Mouse (Mus musculus) neural tube, embryonic 15.5 days (tissue): ENCODE results near the gene Ctnna2. TPM values are rescaled to one million over a fixed set of nuclear protein-coding genes. Genes with fewer than 3 reads are reported as not detected.
A peak's percentile ranks its signal among the peaks of the same experiment; 100 is the strongest.

Source experiments
- ATAC-seq: fragments of 200-750 bp; cut with Nextera tagmentation; 2 replicates; pipeline ENCODE4 v1.8.0; 2017; ENCODE audit warnings: mild to moderate bottlenecking, moderate TSS enrichment, moderate library complexity; ENCODE audit not compliant: low FRiP score
- H3K27ac ChIP-seq: fragments of 300-500 bp; sonication (generic); replicated peaks from 2 replicates; pipeline ENCODE4 v1.5.1; 2015; ENCODE audit warnings: mild to moderate bottlenecking, inconsistent platforms
- H3K27me3 ChIP-seq: fragments of 300-500 bp; sonication (generic); replicated peaks from 2 replicates; pipeline ENCODE4 v1.6.1; 2015; ENCODE audit warnings: inconsistent platforms
- H3K36me3 ChIP-seq: fragments of 300-500 bp; sonication (generic); 2 replicates; pipeline ENCODE4 v1.6.1; 2015; ENCODE audit warnings: inconsistent platforms
- H3K4me1 ChIP-seq: fragments of 300-500 bp; sonication (generic); 2 replicates; pipeline ENCODE4 v1.6.1; 2015; ENCODE audit warnings: inconsistent platforms
- H3K4me2 ChIP-seq: fragments of 300-500 bp; sonication (generic); 2 replicates; pipeline ENCODE4 v1.6.1; 2015; ENCODE audit warnings: inconsistent platforms, mild to moderate bottlenecking, moderate library complexity
- H3K4me3 ChIP-seq: fragments of 300-500 bp; sonication (generic); replicated peaks from 2 replicates; pipeline ENCODE4 v1.5.1; 2015; ENCODE audit warnings: mild to moderate bottlenecking, inconsistent platforms
- H3K9ac ChIP-seq: fragments of 300-500 bp; sonication (generic); replicated peaks from 2 replicates; pipeline ENCODE4 v1.6.1; 2015; ENCODE audit warnings: mild to moderate bottlenecking, inconsistent platforms
- H3K9me3 ChIP-seq: fragments of 300-500 bp; sonication (generic); replicated peaks from 2 replicates; pipeline ENCODE4 v1.6.1; 2016; ENCODE audit warnings: inconsistent platforms
- WGBS: fragments of 180-500 bp; shearing (Covaris S2); methylation state at CpG from one replicate; pipeline ENCODE4 v1.1.7; 2015; ENCODE audit warnings: mixed read lengths; 5-methylcytosine and 5-hydroxymethylcytosine counted together
- polyA plus RNA-seq: library from polyadenylated mRNA; unstranded; fragments of >200 nt; fragmentation: Nextera tagmentation; extraction: Ambion mirVana; gene quantifications from 2 replicates; pipeline ENCODE4 v1.2.1, GENCODE M21; 2015

Gene Ctnna2
- polyA plus RNA-seq, 1 experiment from 2014 or later, result 119 TPM

DNA sequence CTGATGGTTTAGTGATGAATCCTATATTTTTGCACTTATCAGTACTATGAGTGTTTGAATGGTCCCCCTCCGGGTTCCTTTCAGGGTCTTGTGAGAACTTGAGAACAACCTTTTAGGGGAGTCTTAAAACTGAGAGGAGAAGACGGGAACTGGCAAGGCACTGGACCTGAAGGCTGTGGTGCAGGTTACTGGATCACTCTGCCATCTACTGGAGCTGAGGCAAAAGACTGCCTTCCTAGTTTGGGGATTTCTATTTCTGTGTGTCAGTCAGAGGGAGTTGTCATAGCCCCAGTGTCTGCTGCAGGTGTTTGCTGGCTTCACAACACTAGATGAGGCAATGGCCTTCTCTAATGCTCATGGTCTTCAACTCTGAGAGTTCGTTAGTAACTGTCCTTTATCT lies 406.9 kb downstream of the Ctnna2 start:
- no peak overlapping the region for H3K27ac ChIP-seq
- no peaks in the 10 kb centered on the region for H3K27me3 ChIP-seq
- H3K36me3 ChIP-seq, result no peaks in the 10 kb centered on the region
- no peaks in the 10 kb centered on the region for H3K4me1 ChIP-seq
- no peak overlapping the region for H3K4me3 ChIP-seq
- H3K9ac ChIP-seq, result no peak overlapping the region
- no peaks in the 10 kb centered on the region for H3K9me3 ChIP-seq
- no peak overlapping the region for H3K4me2 ChIP-seq
- 48% methylated on average over 3 of the region's 3 CpGs for WGBS
- no peak for ATAC-seq

DNA sequence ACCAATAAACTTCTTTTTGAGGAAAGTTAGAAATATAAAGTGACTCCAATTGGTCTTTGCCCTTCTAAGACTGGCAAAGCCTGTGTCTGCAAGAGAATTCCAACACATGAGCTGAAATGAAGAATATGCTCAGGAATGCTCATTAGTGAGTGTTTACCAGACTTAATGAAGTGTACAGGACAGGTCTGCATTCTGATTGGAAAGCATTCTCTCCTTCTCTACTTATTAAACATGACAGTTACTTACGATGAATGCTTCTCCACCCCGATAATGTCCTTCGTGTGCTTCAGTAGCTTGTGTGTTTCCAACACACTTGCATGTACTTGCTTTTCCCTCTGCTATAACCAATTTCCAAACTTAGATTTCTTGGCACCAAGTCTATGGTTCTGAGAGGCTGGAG lies 409.6 kb downstream of the Ctnna2 start:
- no peak for ATAC-seq
- no peak overlapping the region for H3K4me3 ChIP-seq
- 89% methylated on average over 3 of the region's 3 CpGs for WGBS
- H3K36me3 ChIP-seq, result no peaks in the 10 kb centered on the region
- H3K27me3 ChIP-seq, result no peaks in the 10 kb centered on the region
- H3K4me2 ChIP-seq, result no peak overlapping the region
- no peak overlapping the region for H3K9ac ChIP-seq
- no peak overlapping the region for H3K27ac ChIP-seq
- H3K9me3 ChIP-seq, result no peaks in the 10 kb centered on the region
- H3K4me1 ChIP-seq, result no peaks in the 10 kb centered on the region

DNA sequence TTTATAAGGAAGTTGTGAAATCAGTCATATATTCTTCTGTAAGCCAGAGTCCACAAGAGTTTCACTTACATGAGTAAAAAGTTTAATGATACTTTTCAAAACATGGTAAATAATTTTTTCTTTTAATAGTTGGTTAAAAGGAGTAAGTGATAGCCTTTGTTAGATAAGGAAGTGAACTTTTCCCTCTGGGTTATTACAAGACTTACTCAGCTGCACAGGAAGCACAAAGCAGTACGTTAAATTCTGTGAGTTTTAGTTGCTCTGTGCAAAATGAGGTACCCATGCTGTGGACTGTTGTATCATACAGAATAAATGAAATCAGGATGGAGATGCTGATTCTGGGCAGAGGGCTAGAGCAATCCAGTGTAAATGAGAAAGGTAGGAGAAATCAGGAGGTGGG lies 423.3 kb downstream of the Ctnna2 start:
- H3K36me3 ChIP-seq, result no peaks in the 10 kb centered on the region
- H3K4me2 ChIP-seq, result no peak overlapping the region
- no peak overlapping the region for H3K9ac ChIP-seq
- H3K4me1 ChIP-seq, result no peaks in the 10 kb centered on the region
- no peak for ATAC-seq
- WGBS, result 80% methylated on average over 1 of the region's 1 CpGs
- no peak overlapping the region for H3K27ac ChIP-seq
- no peak overlapping the region for H3K4me3 ChIP-seq
- H3K9me3 ChIP-seq, result no peaks in the 10 kb centered on the region
- no peaks in the 10 kb centered on the region for H3K27me3 ChIP-seq

DNA sequence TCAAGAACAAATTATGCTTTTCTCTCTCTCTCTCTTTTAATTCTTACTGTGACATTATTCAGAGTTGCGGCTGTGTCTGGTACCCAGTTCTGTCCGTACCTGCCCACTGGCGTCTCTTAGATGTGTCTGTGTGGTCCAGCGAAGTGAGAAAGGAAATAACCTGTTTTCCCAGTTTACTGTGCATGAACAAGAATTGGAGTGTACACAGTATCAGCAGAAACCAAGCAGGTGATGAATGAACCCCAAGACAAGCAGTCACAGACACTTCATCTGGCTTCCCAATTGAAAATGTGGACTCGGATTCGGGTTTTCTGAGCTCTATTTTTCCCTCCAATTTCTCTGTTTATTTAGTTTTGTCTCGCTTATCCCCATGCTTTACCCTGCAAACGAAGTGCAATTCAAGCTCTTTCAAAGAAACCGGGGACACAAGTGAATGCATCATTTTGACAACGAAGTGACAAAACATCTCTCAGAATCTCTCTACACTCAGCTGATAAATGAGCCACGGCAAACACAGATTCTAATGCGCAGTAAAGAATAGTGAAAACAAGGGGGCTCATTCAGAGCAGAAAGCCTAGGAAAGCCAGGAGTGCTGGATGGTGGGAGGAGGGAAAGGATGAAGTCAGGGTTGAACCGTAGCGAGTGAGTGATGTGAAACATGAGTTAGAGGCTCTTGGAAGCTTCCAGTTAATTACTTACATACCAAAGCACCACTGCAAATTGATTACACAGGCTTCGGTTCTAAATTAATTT lies 442.3 kb downstream of the Ctnna2 start:
- H3K4me3 ChIP-seq, result no peak overlapping the region
- no peaks in the 10 kb centered on the region for H3K27me3 ChIP-seq
- no peaks in the 10 kb centered on the region for H3K36me3 ChIP-seq
- H3K4me2 ChIP-seq, result peak overlapping the region; percentile 33
- H3K9ac ChIP-seq, result no peak overlapping the region
- H3K4me1 ChIP-seq, result peaks cover 9% of the 10 kb centered on the region
- H3K27ac ChIP-seq, result peak overlapping the region; percentile 28; the same call in 1 of the 2 replicates
- ATAC-seq, result peak; percentile 61; the same call in 1 of the 2 replicates
- no peaks in the 10 kb centered on the region for H3K9me3 ChIP-seq
- 27% methylated on average over 15 of the region's 15 CpGs for WGBS

DNA sequence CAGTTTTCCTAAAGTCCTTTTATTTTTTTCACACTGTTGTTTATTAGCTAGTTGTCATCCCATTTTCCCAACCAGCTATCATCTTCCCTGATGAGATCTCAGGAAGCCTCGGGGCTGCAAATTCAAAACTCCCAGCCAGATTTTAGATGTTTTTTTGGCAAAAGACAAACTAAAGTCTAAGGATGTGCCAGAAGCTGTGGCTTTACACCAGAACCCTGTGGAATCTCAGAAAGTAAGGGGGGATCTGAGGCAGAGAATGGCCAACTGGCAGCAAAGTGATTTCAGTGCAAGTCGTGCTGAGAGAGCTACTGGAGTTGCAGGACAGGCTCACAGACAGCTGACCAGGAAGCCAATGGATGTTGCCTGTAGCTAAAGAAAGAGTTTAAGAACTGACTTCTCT lies 451.9 kb downstream of the Ctnna2 start:
- 71% methylated on average over 2 of the region's 2 CpGs for WGBS
- no peaks in the 10 kb centered on the region for H3K9me3 ChIP-seq
- no peak overlapping the region for H3K9ac ChIP-seq
- no peak overlapping the region for H3K4me2 ChIP-seq
- no peaks in the 10 kb centered on the region for H3K36me3 ChIP-seq
- ATAC-seq, result no peak
- H3K4me3 ChIP-seq, result no peak overlapping the region
- H3K27me3 ChIP-seq, result no peaks in the 10 kb centered on the region
- no peaks in the 10 kb centered on the region for H3K4me1 ChIP-seq
- no peak overlapping the region for H3K27ac ChIP-seq

DNA sequence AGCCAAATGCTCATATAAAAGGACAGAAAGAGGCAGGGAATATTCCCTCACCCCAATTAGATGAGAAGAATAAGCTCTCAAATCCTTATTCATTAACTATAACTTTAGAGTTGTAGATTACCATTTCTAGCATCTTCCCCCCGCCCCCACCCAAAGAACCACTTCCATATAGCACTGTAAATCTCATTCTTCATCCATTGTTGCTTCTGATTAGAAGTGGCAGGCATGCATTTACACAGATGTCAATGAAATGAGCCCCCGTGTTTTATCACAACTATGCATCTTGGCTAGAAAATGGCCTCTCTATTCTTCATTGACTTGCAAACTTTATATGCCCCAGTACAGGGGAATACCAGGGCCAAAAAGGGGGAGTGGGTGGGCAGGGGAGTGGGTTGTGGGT lies 457.7 kb downstream of the Ctnna2 start:
- ATAC-seq, result no peak
- Histone ChIP-seq H3K4me3 (no peak overlapping the region), H3K36me3 (no peaks in the 10 kb centered on the region), H3K9me3 (no peaks in the 10 kb centered on the region), H3K27me3 (no peaks in the 10 kb centered on the region), H3K27ac (no peak overlapping the region), H3K4me1 (no peaks in the 10 kb centered on the region), H3K9ac (no peak overlapping the region), H3K4me2 (no peak overlapping the region)
- WGBS, result 53% methylated on average over 2 of the region's 2 CpGs

DNA sequence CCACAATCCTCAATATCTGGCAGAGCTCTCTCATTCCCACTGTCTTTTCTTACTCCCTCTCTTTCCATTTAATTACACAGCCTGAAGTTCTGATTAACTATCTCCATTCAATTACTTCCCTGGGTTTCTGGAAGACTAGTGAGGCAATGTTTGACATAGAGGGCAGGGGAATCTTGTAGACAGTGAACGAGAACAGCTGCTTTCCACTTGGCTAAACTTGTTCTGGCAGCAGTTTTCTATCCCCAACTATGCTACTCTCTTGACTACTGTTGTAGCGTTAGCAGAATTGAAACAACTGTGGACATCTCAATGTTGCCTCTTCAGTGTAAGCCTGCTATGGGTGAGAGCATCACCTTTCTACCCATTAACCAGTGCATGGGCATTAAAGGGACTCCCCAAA lies 463.0 kb downstream of the Ctnna2 start:
- no peaks in the 10 kb centered on the region for H3K27me3 ChIP-seq
- H3K9me3 ChIP-seq, result no peaks in the 10 kb centered on the region
- 54% methylated on average over 2 of the region's 2 CpGs for WGBS

DNA sequence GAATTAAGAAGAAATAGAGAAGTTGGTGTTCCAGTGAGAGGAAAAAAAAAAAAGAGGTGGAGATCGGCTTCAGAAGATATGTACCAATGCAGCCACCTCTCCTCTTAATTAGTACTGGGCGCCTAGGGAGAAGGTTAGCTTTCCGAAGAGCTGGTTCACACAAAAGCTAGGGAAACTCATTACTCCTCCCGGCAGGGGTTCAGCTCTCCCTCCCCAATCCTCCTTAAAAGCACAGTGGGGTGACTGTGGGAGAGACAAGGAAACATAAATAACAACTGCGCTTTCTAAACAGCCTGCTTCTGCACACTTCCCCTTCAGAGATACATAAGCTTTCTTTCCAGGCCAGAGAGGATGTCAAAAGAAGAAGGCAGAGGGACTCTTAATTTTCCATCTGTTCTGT lies 467.7 kb downstream of the Ctnna2 start:
- H3K27ac ChIP-seq, result peak overlapping the region; percentile 54; the same call in 1 of the 2 replicates
- no peaks in the 10 kb centered on the region for H3K27me3 ChIP-seq
- H3K4me3 ChIP-seq, result no peak overlapping the region
- WGBS, result 4% methylated on average over 5 of the region's 5 CpGs
- peak; percentile 82 for ATAC-seq
- H3K4me2 ChIP-seq, result no peak overlapping the region
- no peaks in the 10 kb centered on the region for H3K9me3 ChIP-seq
- no peaks in the 10 kb centered on the region for H3K36me3 ChIP-seq
- peaks cover 24% of the 10 kb centered on the region for H3K4me1 ChIP-seq
- no peak overlapping the region for H3K9ac ChIP-seq

More for the DNA sequence above, 463.0 kb downstream of the Ctnna2 start:
- no peak overlapping the region for H3K4me3 ChIP-seq
- ATAC-seq, result no peak
- H3K4me2 ChIP-seq, result no peak overlapping the region
- H3K27ac ChIP-seq, result no peak overlapping the region
- no peaks in the 10 kb centered on the region for H3K36me3 ChIP-seq
- no peak overlapping the region for H3K9ac ChIP-seq
- peaks cover 13% of the 10 kb centered on the region for H3K4me1 ChIP-seq

DNA sequence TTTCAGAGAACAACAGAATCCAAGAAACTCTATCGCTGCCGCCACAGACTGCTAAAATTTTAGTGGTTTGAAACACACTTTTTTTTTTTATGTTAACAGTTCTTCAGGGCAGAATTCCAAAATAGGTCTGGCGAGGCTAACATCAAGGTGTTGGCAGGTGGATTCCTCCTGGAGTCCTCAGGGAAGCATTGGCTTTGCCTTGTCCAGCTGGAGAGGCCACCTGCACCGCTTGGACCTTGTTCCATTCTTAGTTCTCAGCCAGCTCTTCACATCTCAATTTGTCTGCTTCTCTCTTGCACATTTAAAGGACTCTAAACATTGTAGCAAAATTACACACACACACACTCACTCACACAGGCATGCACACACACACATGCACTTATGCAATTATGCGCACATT lies 487.8 kb downstream of the Ctnna2 start:
- 83% methylated on average over 5 of the region's 5 CpGs for WGBS
- Histone ChIP-seq H3K4me1 (no peaks in the 10 kb centered on the region), H3K36me3 (no peaks in the 10 kb centered on the region), H3K4me3 (no peak overlapping the region), H3K27me3 (no peaks in the 10 kb centered on the region), H3K27ac (no peak overlapping the region), H3K9ac (no peak overlapping the region), H3K9me3 (no peaks in the 10 kb centered on the region), H3K4me2 (no peak overlapping the region)
- ATAC-seq, result no peak

DNA sequence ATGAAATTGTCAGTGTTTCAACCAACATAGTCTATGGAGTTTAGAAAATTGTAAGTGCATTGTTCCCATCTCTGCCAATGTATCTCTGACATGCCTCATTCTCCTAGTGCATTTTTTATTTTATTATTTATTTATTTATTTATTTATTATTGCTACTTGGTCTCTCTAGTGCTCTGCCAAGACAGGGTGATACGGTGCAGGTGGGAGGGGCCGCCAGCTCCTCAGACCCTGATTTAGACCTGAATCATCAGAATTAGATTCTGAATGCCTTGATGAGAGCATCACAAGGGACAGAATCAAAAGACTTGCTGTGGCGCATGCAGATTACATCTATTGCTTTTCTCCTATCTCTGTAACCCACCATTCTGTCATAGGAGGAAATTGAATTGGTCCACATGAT lies 492.8 kb downstream of the Ctnna2 start:
- Histone ChIP-seq H3K27me3 (no peaks in the 10 kb centered on the region), H3K9ac (no peak overlapping the region), H3K27ac (no peak overlapping the region; the same call in 1 of the 2 replicates), H3K4me3 (no peak overlapping the region), H3K36me3 (no peaks in the 10 kb centered on the region), H3K9me3 (no peaks in the 10 kb centered on the region), H3K4me1 (no peaks in the 10 kb centered on the region), H3K4me2 (no peak overlapping the region)
- WGBS, result 91% methylated on average over 3 of the region's 3 CpGs
- no peak for ATAC-seq

DNA sequence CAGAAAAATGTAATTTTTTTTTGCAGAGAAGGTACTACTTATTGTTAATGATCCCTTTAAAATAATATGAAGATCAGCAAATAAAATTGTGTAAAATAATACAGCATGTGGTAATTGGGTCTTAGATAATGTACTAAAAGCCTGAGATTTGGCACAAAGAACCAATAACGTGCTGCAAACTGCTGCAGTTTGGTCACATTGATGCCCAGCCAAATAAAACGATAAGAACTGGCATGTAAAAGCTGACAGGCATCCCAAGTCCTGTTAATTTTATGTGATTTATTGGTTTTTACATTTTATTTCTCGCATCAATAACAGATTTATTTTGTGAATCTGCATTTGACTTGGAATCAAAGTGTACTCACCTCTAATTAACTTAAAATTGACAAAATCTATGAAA lies 497.4 kb downstream of the Ctnna2 start:
- Histone ChIP-seq H3K4me1 (0 out of 2 replicates have a peak, but pooled peaks cover 3% of the 10 kb centered on the region), H3K27me3 (no peaks in the 10 kb centered on the region), H3K4me2 (no peak overlapping the region), H3K27ac (no peak overlapping the region), H3K4me3 (no peak overlapping the region), H3K9me3 (no peaks in the 10 kb centered on the region), H3K9ac (no peak overlapping the region), H3K36me3 (no peaks in the 10 kb centered on the region)
- WGBS, result 73% methylated on average over 3 of the region's 3 CpGs
- ATAC-seq, result no peak

DNA sequence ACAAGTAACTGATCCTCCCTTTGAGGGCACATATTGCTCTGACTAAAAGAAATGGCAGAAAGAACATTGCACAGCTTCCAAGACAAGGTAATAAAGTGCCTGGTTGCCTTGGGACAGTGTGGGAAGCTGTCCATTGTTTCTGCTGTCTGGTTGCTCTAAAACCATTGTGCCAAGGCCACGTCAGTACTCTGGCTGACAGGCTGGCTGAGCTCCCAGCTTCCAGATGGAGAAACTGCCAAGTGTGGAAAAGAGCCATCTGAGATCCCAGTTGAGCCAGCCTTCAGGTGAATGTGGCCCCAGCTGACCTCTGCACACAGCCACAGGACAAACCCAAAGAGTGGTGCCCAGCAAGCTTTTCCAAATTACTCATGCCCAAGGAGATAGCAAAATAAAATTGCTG lies 504.1 kb downstream of the Ctnna2 start:
- H3K27ac ChIP-seq, result no peak overlapping the region
- H3K27me3 ChIP-seq, result no peaks in the 10 kb centered on the region
- H3K4me3 ChIP-seq, result no peak overlapping the region
- no peaks in the 10 kb centered on the region for H3K36me3 ChIP-seq
- no peak overlapping the region for H3K4me2 ChIP-seq
- peak; percentile 36; the same call in 1 of the 2 replicates for ATAC-seq
- H3K9me3 ChIP-seq, result no peaks in the 10 kb centered on the region
- 28% methylated on average over 1 of the region's 1 CpGs for WGBS
- no peak overlapping the region for H3K9ac ChIP-seq
- peaks cover 7% of the 10 kb centered on the region; the same call in 1 of the 2 replicates for H3K4me1 ChIP-seq
